Mouse (Mus musculus) small intestine, adult 2 months (tissue): ENCODE data around the gene Rp9.

Experiments used
- CTCF ChIP-seq: fragments of 200-500 bp; IDR thresholded peaks from 2 replicates; pipeline ENCODE4 v1.5.1; 2012; ENCODE audit warnings: low read depth, mild to moderate bottlenecking, control low read depth, inconsistent platforms, low read length, moderate library complexity, mixed read lengths; ENCODE audit not compliant: insufficient replicate concordance, insufficient read length; ENCODE audit errors: extremely low read depth
- POLR2A ChIP-seq: fragments of 200-500 bp; IDR thresholded peaks from 2 replicates; pipeline ENCODE4 v1.6.1; 2012; ENCODE audit warnings: low read depth, mild to moderate bottlenecking, control low read depth, inconsistent platforms, low read length, moderate library complexity

DNA sequence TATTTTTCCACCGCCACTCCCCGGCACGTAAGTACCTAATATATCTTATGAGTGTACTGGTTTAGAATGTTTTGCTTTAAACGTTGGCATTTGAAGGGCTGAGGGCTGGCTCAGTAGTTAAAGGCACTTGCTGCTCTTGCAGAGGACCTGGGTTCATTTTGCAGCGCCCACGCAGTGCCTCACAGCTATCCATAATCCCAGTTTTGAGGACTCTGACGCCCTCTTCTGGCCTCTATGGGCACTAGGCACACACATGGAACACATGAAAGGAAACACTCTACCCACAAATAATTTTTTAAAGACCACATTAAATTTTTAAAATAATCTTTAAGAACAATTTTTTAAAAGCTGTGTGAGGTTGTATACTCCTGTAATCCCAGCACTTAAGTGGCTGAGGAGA, 60.0 kb downstream of the Rp9 start:
- TF ChIP-seq CTCF (no peak), POLR2A (no peak)
